In the genomic region with DNA sequence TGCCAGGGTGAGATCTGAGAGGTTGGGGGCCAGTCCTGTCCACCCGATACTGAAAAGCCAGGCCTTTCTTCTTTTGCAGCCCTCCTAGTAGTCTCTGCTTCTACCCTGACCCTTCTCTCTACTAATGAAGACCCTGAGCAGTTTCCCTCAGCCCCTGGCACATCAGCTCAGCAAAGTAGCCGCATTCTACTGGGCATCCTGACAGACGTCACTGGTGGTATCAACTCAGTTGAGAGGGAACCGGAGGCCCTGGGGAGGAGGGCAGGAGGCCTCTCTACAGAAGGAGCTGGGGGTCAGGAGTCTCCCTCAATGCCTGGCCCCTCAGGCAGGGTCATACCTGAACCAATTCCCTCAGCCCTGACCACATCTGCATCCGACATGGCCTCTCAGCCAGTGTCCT, we compare ENCODE assay signal across 23 mouse cellular contexts. TPM values are rescaled to one million over a fixed set of nuclear protein-coding genes. Genes with fewer than 3 reads are reported as not detected.
"Had no signal": no experiment of that assay in that cellular context is flagged by ENCODE, and none has a peak within 500 bp of the region (broad histone marks: within the 10 kb centered on the region; RNA-seq: fewer than 3 reads in every experiment).

No protein-coding gene starts in this region.

- DNase-seq: cerebellum, adult 2 months; cerebellum, adult 8-10 months; cerebellum, adult 9-10 months; cerebellum, adult 9-11 months; cerebellum, postnatal 10 days; cerebellum, postnatal 14 days; cerebellum, postnatal 25 days; cerebellum, postnatal 36 days; embryo, embryonic 11 days; forebrain, postnatal 0 days; gastrocnemius, adult 2 months; gastrocnemius, postnatal 10 days; gastrocnemius, postnatal 14 days; gastrocnemius, postnatal 25 days; gastrocnemius, postnatal 36 days; heart, adult 18-20 months; heart, adult 2 months had no signal

RNA-seq across cellular contexts. Expression of a gene that starts 4.8 kb away (rescaled TPM):
- total RNA-seq: common myeloid progenitor, adult 5-6 weeks; forebrain, postnatal 0 days; gastrocnemius, adult 18-20 months; gastrocnemius, adult 2 months; gastrocnemius, adult 8-10 months; gastrocnemius, postnatal 10 days; gastrocnemius, postnatal 14 days; gastrocnemius, postnatal 25 days; gastrocnemius, postnatal 36 days; gastrocnemius, postnatal 4 days; granulocyte monocyte progenitor cell, adult 5-6 weeks; heart, adult 18-20 months; heart, adult 2 months; heart, adult 8-10 months had no signal
